Mouse (Mus musculus) cerebellum, adult 2 months (tissue): ENCODE measurements at regions not wholly inside any gene's neighbourhood (a gene's known extent, or its start where the extent isn't known, plus 50 kb on each side); places are given as distances from the start of the nearest gene placed in this dataset.

ENCODE experiments used
- DNase-seq, 2 experiments: peaks; one replicate each; pipeline ENCODE4 v3.0.0; 2021
- H3K27ac ChIP-seq: fragments of 200-500 bp; 2 replicates; pipeline ENCODE4 v1.5.1; 2012; ENCODE audit warnings: low read length, control low read depth, inconsistent platforms; ENCODE audit not compliant: insufficient read depth
- H3K27me3 ChIP-seq: fragments of 200-500 bp; 2 replicates; pipeline ENCODE4 v1.6.1; 2012; ENCODE audit warnings: inconsistent platforms, mild to moderate bottlenecking, low read length, moderate library complexity; ENCODE audit not compliant: control insufficient read depth, insufficient read depth
- H3K4me1 ChIP-seq: fragments of 200-500 bp; 2 replicates; pipeline ENCODE4 v1.6.1; 2011; ENCODE audit warnings: low read length; ENCODE audit not compliant: control insufficient read depth, insufficient read depth
- H3K4me3 ChIP-seq: fragments of 200-500 bp; replicated peaks from 2 replicates; pipeline ENCODE3; 2011; ENCODE audit warnings: mild to moderate bottlenecking, low read depth, low read length, control low read depth; ENCODE audit not compliant: insufficient read depth
- CTCF ChIP-seq: fragments of 200-500 bp; IDR thresholded peaks from 2 replicates; pipeline ENCODE4 v1.5.1; 2011; ENCODE audit warnings: low read depth, mild to moderate bottlenecking, control low read depth, low read length, moderate library complexity, borderline replicate concordance; ENCODE audit not compliant: insufficient read depth
- POLR2A ChIP-seq: fragments of 200-500 bp; IDR thresholded peaks from 2 replicates; pipeline ENCODE4 v1.6.1; 2011; ENCODE audit warnings: low read length, control low read depth, borderline replicate concordance; ENCODE audit not compliant: insufficient read depth
- WGBS: fragments of 180-500 bp; shearing (Covaris S2); methylation state at CpG from one replicate; pipeline ENCODE4 v1.1.7; 2018; 5-methylcytosine and 5-hydroxymethylcytosine counted together

DNA sequence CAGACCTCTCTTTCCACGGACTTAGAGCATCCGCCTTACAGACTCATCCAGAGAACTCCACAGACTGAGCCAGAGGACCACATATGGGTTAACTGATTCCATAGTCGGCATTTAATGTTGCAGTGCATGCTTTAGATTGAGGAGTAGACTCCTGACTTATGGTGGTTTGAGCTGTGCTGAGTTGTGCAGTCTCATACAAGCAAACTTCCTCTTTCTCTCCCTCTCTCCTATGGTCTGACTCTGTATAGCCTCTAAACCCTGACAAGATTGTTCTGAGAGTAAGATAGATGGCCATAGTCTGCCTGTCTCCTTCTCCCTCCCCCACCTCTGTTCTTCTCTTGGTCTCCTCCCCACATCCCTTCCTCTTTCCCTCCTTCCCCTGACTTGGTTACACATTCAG lies 616.0 kb downstream of the Ryr2 start:
- H3K4me1 ChIP-seq: no peaks in the 10 kb centered on the region
- DNase-seq: no peak
- 79% methylated on average over 3 of the region's 3 CpGs for WGBS
- no peak overlapping the region for H3K27ac ChIP-seq
- H3K4me3 ChIP-seq: no peak overlapping the region
- TF ChIP-seq CTCF: no peak
- TF ChIP-seq POLR2A: no peak
- H3K27me3 ChIP-seq: no peaks in the 10 kb centered on the region

GRCm38 (mm10) chr13:11483142-11483541 lies 623.6 kb downstream of the Ryr2 start:
- Histone ChIP-seq H3K4me1 (no peaks in the 10 kb centered on the region), H3K27ac (no peak overlapping the region), H3K4me3 (no peak overlapping the region), H3K27me3 (no peaks in the 10 kb centered on the region)
- no peak for DNase-seq
- TF ChIP-seq CTCF (no peak), POLR2A (no peak)
- WGBS: 87% methylated on average over 1 of the region's 1 CpGs

DNA sequence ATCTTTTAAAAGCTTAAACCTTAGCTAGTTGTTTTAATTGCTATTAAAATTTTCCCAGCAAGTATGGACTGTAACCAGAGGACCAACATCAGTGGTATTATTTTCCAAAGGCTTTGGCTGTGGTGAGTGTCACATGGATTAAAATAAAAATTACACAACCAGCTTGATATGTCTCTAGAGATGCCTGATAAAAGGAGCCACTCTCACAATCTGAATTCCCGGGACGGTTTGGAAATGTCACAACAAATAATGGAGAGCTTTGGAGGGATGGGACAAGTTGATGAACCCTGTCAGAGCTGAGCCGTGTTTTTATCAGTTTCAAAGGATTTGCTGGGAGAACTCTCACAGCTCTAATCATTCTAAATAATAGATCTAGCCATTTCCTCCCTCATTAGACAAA lies 624.0 kb downstream of the Ryr2 start:
- H3K27ac ChIP-seq: no peak overlapping the region
- 57% methylated on average over 3 of the region's 3 CpGs for WGBS
- H3K4me1 ChIP-seq: no peaks in the 10 kb centered on the region
- no peaks in the 10 kb centered on the region for H3K27me3 ChIP-seq
- DNase-seq: no peak
- TF ChIP-seq CTCF: no peak
- TF ChIP-seq POLR2A: no peak
- no peak overlapping the region for H3K4me3 ChIP-seq

DNA sequence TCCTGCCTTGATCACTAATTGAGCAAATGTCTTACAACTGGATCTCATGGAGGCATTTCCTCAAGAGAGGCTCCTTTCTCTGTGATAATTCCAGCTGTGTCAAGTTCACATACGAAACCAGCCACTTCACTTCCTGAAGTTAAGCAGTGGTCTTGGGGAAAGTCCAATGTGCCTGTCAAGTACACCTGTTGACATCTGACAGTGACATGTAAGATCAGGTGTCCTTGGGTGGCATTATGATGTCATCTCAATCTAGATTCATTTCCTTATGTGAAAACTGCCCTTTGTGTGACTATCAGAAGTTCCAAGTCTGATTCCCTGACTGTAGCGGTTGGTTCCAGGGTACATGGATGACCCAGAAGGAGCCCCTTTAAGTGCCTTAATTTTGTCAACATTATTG lies 646.5 kb downstream of the Ryr2 start:
- TF ChIP-seq POLR2A (no peak), CTCF (no peak)
- Histone ChIP-seq H3K27ac (no peak overlapping the region), H3K27me3 (no peaks in the 10 kb centered on the region), H3K4me3 (no peak overlapping the region), H3K4me1 (no peaks in the 10 kb centered on the region)
- 93% methylated on average over 2 of the region's 2 CpGs for WGBS
- DNase-seq: no peak

- WGBS: 59% methylated on average over 3 of the region's 3 CpGs
- no peak for DNase-seq
Measured at GRCm38 (mm10) chr13:11455113-11455512, 651.6 kb downstream of the Ryr2 start.

GRCm38 (mm10) chr13:11452448-11452847 lies 654.3 kb downstream of the Ryr2 start:
- H3K27ac ChIP-seq: no peak overlapping the region
- WGBS: 79% methylated on average over 2 of the region's 2 CpGs
- H3K4me1 ChIP-seq: no peaks in the 10 kb centered on the region
- no peaks in the 10 kb centered on the region for H3K27me3 ChIP-seq
- TF ChIP-seq CTCF: no peak
- TF ChIP-seq POLR2A: no peak
- DNase-seq: no peak
- H3K4me3 ChIP-seq: no peak overlapping the region

More at GRCm38 (mm10) chr13:11455113-11455512, 651.6 kb downstream of the Ryr2 start:
- H3K27ac ChIP-seq: no peak overlapping the region
- no peak overlapping the region for H3K4me3 ChIP-seq
- TF ChIP-seq CTCF (no peak), POLR2A (no peak)
- no peaks in the 10 kb centered on the region for H3K27me3 ChIP-seq
- H3K4me1 ChIP-seq: no peaks in the 10 kb centered on the region

- TF ChIP-seq POLR2A: no peak
- no peak for TF ChIP-seq CTCF
- WGBS: 72% methylated on average over 7 of the region's 7 CpGs
- H3K4me3 ChIP-seq: no peak overlapping the region
- no peak overlapping the region for H3K27ac ChIP-seq
- H3K4me1 ChIP-seq: no peaks in the 10 kb centered on the region
- H3K27me3 ChIP-seq: no peaks in the 10 kb centered on the region
- DNase-seq: no peak
Measured at GRCm38 (mm10) chr13:11432465-11433339, 674.0 kb downstream of the Ryr2 start.

DNA sequence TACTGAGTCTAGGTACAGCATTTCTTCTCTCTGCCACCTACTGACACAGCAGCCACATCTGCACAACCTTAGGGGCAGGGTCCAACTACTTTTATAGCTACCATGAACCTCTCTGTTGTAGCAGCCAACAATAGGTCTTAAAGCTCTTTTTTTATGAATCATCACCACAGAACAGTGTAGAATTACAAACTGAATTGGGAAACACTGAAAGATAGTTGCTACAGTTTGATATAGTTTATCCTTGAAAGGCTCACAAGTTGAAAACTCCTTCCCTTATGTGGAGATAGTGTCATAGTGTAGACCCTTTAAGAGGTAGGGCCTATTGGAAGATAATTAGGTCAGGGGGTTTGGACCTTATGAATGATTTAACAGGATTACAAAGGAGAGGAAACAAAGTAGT lies 679.9 kb downstream of the Ryr2 start:
- TF ChIP-seq CTCF: no peak
- no peak for TF ChIP-seq POLR2A
- Histone ChIP-seq H3K4me3 (no peak overlapping the region), H3K4me1 (no peaks in the 10 kb centered on the region), H3K27me3 (no peaks in the 10 kb centered on the region), H3K27ac (no peak overlapping the region)
- no peak for DNase-seq
